Mouse (Mus musculus): ENCODE data around the gene Casp7.

- no peak for TF ChIP-seq CTCF (IDR thresholded peaks at IDR 0.05; ENCODE audit: borderline replicate concordance, insufficient read depth, low read depth, low read length)
- TF ChIP-seq POLR2A (IDR thresholded peaks at IDR 0.05; ENCODE audit: borderline replicate concordance, insufficient read depth, low read length): no peak
Measured at GRCm38 (mm10) chr19:56471934-56472333, 75.0 kb downstream of the Casp7 start.

Data from cerebellum, adult 2 months (tissue).